Mouse (Mus musculus) MEL (cell line): ENCODE results near the gene Ghr. TPM values are rescaled to one million over a fixed set of nuclear protein-coding genes. Genes with fewer than 3 reads are reported as not detected.

ENCODE experiments used
- DNase-seq: peaks from one replicate; pipeline ENCODE4 v3.0.0; 2011; ENCODE audit warnings: low read depth, low spot score
- H3K27ac ChIP-seq: 2 replicates; pipeline ENCODE4 v1.5.1; 2012; ENCODE audit warnings: low read depth, mild to moderate bottlenecking, control low read depth, low read length, moderate library complexity; ENCODE audit not compliant: control insufficient read depth
- H3K27me3 ChIP-seq, 2 experiments: fragments of 150-350 bp in 1 of 2; sonication (generic) in 1 of 2; 2 replicates each; pipeline ENCODE4 v1.6.1; 2012; ENCODE audit warnings: low read length in 2 of 2, mild to moderate bottlenecking in 2 of 2, improper control_type of control experiment in 1 of 2, moderate library complexity in 1 of 2; ENCODE audit not compliant: insufficient read depth in 2 of 2, control insufficient read depth in 1 of 2
- H3K36me3 ChIP-seq, 2 experiments: 2 replicates each; pipeline ENCODE4 v1.6.1; 2012 to 2014; ENCODE audit warnings: low read length in 2 of 2, improper control_type of control experiment in 1 of 2, inconsistent platforms in 1 of 2, mild to moderate bottlenecking in 1 of 2; ENCODE audit not compliant: insufficient read depth in 2 of 2, control insufficient read depth in 1 of 2
- H3K4me1 ChIP-seq, 2 experiments: fragments of 150-350 bp in 1 of 2; sonication (generic) in 1 of 2; 2 replicates each; pipeline ENCODE4 v1.6.1; 2012; ENCODE audit warnings: low read length in 2 of 2, improper control_type of control experiment in 1 of 2, mild to moderate bottlenecking in 1 of 2; ENCODE audit not compliant: insufficient read depth in 2 of 2, control insufficient read depth in 1 of 2
- H3K4me3 ChIP-seq, 2 experiments: fragments of 150-350 bp in 1 of 2; sonication (generic) in 1 of 2; 2 replicates each; pipeline ENCODE4 v1.5.1; 2012; ENCODE audit warnings: low read depth in 2 of 2, low read length in 2 of 2, mild to moderate bottlenecking in 2 of 2, moderate library complexity in 2 of 2, control low read depth in 1 of 2, improper control_type of control experiment in 1 of 2; ENCODE audit not compliant: control insufficient read depth in 1 of 2, insufficient read depth in 1 of 2
- H3K79me2 ChIP-seq: 2 replicates; pipeline ENCODE4 v1.6.1; 2012; ENCODE audit warnings: mild to moderate bottlenecking, low read length, moderate library complexity; ENCODE audit not compliant: control insufficient read depth, poor library complexity, insufficient read depth
- H3K9ac ChIP-seq: 2 replicates; pipeline ENCODE4 v1.6.1; 2012; ENCODE audit warnings: low read depth, mild to moderate bottlenecking, control low read depth, low read length, moderate library complexity; ENCODE audit not compliant: control insufficient read depth, poor library complexity, severe bottlenecking
- H3K9me3 ChIP-seq: fragments of 150-350 bp; sonication (generic); replicated peaks from 2 replicates; pipeline ENCODE4 v1.6.1; 2012; ENCODE audit warnings: mild to moderate bottlenecking, low read length, improper control_type of control experiment, moderate library complexity; ENCODE audit not compliant: insufficient read depth
- BHLHE40 ChIP-seq: IDR thresholded peaks from 2 replicates; pipeline ENCODE4 v1.6.1; 2012; ENCODE audit warnings: low read depth, mild to moderate bottlenecking, inconsistent platforms, low read length, improper control_type of control experiment, borderline replicate concordance
- CHD2 ChIP-seq: IDR thresholded peaks from 2 replicates; pipeline ENCODE4 v1.6.1; 2011; ENCODE audit warnings: low read length, improper control_type of control experiment
- CTCF ChIP-seq, 3 experiments: IDR thresholded peaks in 2 of 3; conservative IDR thresholded peaks in 1 of 3; 2 replicates each; pipeline ENCODE4 v1.5.1; 2011 to 2012; ENCODE audit warnings: low read length in 3 of 3, low read depth in 2 of 3, mild to moderate bottlenecking in 2 of 3, improper control_type of control experiment in 1 of 3, inconsistent platforms in 1 of 3, mixed read lengths in 1 of 3, moderate library complexity in 1 of 3; ENCODE audit not compliant: control insufficient read depth in 1 of 3, insufficient read depth in 1 of 3, poor library complexity in 1 of 3, severe bottlenecking in 1 of 3
- ELF1 ChIP-seq: IDR thresholded peaks from 2 replicates; pipeline ENCODE4 v1.6.1; 2014; ENCODE audit warnings: low read depth, mild to moderate bottlenecking, inconsistent platforms, low read length, improper control_type of control experiment, moderate library complexity
- EP300 ChIP-seq, 2 experiments: IDR thresholded peaks; 2 replicates each; pipeline ENCODE4 v1.6.1; 2011; ENCODE audit warnings: improper control_type of control experiment in 2 of 2, low read length in 2 of 2, low read depth in 1 of 2, mild to moderate bottlenecking in 1 of 2
- ETS1 ChIP-seq: IDR thresholded peaks from 2 replicates; pipeline ENCODE4 v1.6.1; 2012; ENCODE audit warnings: low read depth, mild to moderate bottlenecking, inconsistent platforms, low read length, improper control_type of control experiment, moderate library complexity
- GABPA ChIP-seq: IDR thresholded peaks from 2 replicates; pipeline ENCODE4 v1.6.1; 2012; ENCODE audit warnings: low read depth, mild to moderate bottlenecking, inconsistent platforms, low read length, improper control_type of control experiment, moderate library complexity
- KAT2A ChIP-seq: conservative IDR thresholded peaks from 2 replicates; pipeline ENCODE4 v1.6.1; 2012; ENCODE audit warnings: low read depth, low read length, improper control_type of control experiment, inconsistent platforms
- MAZ ChIP-seq: IDR thresholded peaks from 2 replicates; pipeline ENCODE4 v1.6.1; 2012; ENCODE audit warnings: low read depth, mild to moderate bottlenecking, inconsistent platforms, low read length, improper control_type of control experiment
- MXI1 ChIP-seq: IDR thresholded peaks from 2 replicates; pipeline ENCODE4 v1.6.1; 2011; ENCODE audit warnings: mild to moderate bottlenecking, low read depth, low read length, improper control_type of control experiment
- MYB ChIP-seq: IDR thresholded peaks from 2 replicates; pipeline ENCODE4 v1.6.1; 2011; ENCODE audit warnings: mild to moderate bottlenecking, low read depth, low read length, improper control_type of control experiment
- MYC ChIP-seq: IDR thresholded peaks from 2 replicates; pipeline ENCODE4 v1.6.1; 2011; ENCODE audit warnings: low read depth, mild to moderate bottlenecking, low read length, improper control_type of control experiment, moderate library complexity
- NRF1 ChIP-seq: IDR thresholded peaks from 2 replicates; pipeline ENCODE4 v1.6.1; 2014; ENCODE audit warnings: low read depth, mild to moderate bottlenecking, inconsistent platforms, low read length, improper control_type of control experiment, moderate library complexity; ENCODE audit not compliant: poor library complexity, insufficient read depth, severe bottlenecking
- POLR2A ChIP-seq, 2 experiments: IDR thresholded peaks; 2 replicates each; pipeline ENCODE4 v1.6.1; 2011 to 2012; ENCODE audit warnings: low read length in 2 of 2, mild to moderate bottlenecking in 2 of 2, control low read depth in 1 of 2, improper control_type of control experiment in 1 of 2, low read depth in 1 of 2, moderate library complexity in 1 of 2; ENCODE audit not compliant: control insufficient read depth in 1 of 2, insufficient read depth in 1 of 2, poor library complexity in 1 of 2
- POLR2AphosphoS5 ChIP-seq: IDR thresholded peaks from 2 replicates; pipeline ENCODE4 v1.6.1; 2012; ENCODE audit warnings: low read depth, borderline replicate concordance, mild to moderate bottlenecking, inconsistent platforms, low read length, moderate library complexity, mixed read lengths
- RCOR1 ChIP-seq: IDR thresholded peaks from 2 replicates; pipeline ENCODE4 v1.6.1; 2012; ENCODE audit warnings: low read depth, mild to moderate bottlenecking, inconsistent platforms, low read length, improper control_type of control experiment
- SIN3A ChIP-seq: IDR thresholded peaks from 2 replicates; pipeline ENCODE4 v1.6.1; 2012; ENCODE audit warnings: low read length, improper control_type of control experiment, inconsistent platforms
- TBP ChIP-seq: IDR thresholded peaks from 2 replicates; pipeline ENCODE4 v1.8.0; 2011; ENCODE audit warnings: low read depth, low read length, improper control_type of control experiment
- USF1 ChIP-seq: IDR thresholded peaks from 2 replicates; pipeline ENCODE4 v1.6.1; 2014; ENCODE audit warnings: low read depth, mild to moderate bottlenecking, inconsistent platforms, low read length, improper control_type of control experiment, moderate library complexity
- ZC3H11A ChIP-seq: IDR thresholded peaks from 2 replicates; pipeline ENCODE4 v1.6.1; 2012; ENCODE audit warnings: low read depth, mild to moderate bottlenecking, inconsistent platforms, low read length, improper control_type of control experiment
- ZKSCAN1 ChIP-seq: IDR thresholded peaks from 2 replicates; pipeline ENCODE4 v1.6.1; 2012; ENCODE audit warnings: low read depth, mild to moderate bottlenecking, inconsistent platforms, low read length, improper control_type of control experiment, moderate library complexity
- ZMIZ1 ChIP-seq: IDR thresholded peaks from 2 replicates; pipeline ENCODE4 v1.6.1; 2012; ENCODE audit warnings: low read depth, mild to moderate bottlenecking, inconsistent platforms, low read length, improper control_type of control experiment, moderate library complexity
- polyA plus RNA-seq, 2 experiments: library from polyadenylated mRNA; stranded (reverse) in 1 of 2; unstranded in 1 of 2; fragments of >175 nt in 1 of 2; fragments of >200 nt in 1 of 2; gene quantifications; 2 replicates each; pipeline versions ENCODE4 v1.2.1 to v1.2.4; 2012; ENCODE audit warnings: low replicate concordance in 2 of 2, low read depth in 1 of 2; ENCODE audit not compliant: insufficient read length in 2 of 2, insufficient read depth in 1 of 2, missing spikeins in 1 of 2
- total RNA-seq: library from RNA; depleted of rRNA; stranded (reverse); fragments of 300-350 nt; gene quantifications from 2 replicates; pipeline ENCODE4 v1.2.3, GENCODE M21; 2012

The Ghr gene
- total and polyA plus RNA-seq, 3 experiments = 0.07 TPM; not detected in 2

GRCm38 (mm10) chr15:3488601-3489000 lies 94.7 kb downstream of the Ghr start:
- H3K9ac ChIP-seq = no peak overlapping the region
- no peaks in the 10 kb centered on the region for H3K36me3 ChIP-seq
- DNase-seq = no peak
- no peaks in the 10 kb centered on the region for H3K9me3 ChIP-seq
- no peak overlapping the region for H3K4me3 ChIP-seq
- H3K27me3 ChIP-seq = no peaks in the 10 kb centered on the region
- H3K79me2 ChIP-seq = no peaks in the 10 kb centered on the region
- TF ChIP-seq ETS1 = no peak
- no peak for TF ChIP-seq BHLHE40
- no peak overlapping the region for H3K27ac ChIP-seq
- no peaks in the 10 kb centered on the region for H3K4me1 ChIP-seq

DNA sequence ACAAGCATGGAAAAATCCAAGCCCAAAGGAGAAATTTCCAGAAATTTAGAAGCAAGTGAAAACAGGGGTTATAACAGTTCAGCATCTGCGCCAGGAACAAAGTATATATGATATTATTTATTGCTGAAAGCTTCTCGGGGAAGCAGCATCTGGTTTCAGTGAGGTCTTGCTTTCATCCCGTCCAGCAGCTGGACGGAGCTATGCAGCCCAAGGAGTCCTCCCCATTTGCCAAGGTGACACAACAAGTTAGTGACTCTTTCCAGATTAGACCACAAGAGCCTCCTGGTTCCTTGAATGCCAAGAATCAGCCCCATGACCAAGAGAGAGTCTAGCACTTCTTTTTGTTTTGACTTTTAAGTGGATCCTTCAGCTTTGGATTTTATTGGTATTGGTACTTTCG lies 96.6 kb downstream of the Ghr start:
- Histone ChIP-seq H3K4me1 (no peaks in the 10 kb centered on the region), H3K9ac (no peak overlapping the region), H3K9me3 (no peaks in the 10 kb centered on the region), H3K4me3 (no peak overlapping the region), H3K36me3 (no peaks in the 10 kb centered on the region), H3K27me3 (no peaks in the 10 kb centered on the region), H3K79me2 (no peaks in the 10 kb centered on the region), H3K27ac (no peak overlapping the region)
- no peak for DNase-seq
- TF ChIP-seq CTCF (IDR thresholded peaks at IDR 0.05 in 2 of 3, conservative IDR thresholded peaks at IDR 0.05 in 1 of 3; ENCODE audit: control insufficient read depth in 1 of 3, insufficient read depth in 1 of 3, low read depth in 2 of 3, low read length in 3 of 3, poor library complexity in 1 of 3, severe bottlenecking in 1 of 3) (no peak), POLR2AphosphoS5 (no peak), MAZ (no peak), MYC (no peak), CHD2 (no peak), TBP (no peak)

DNA sequence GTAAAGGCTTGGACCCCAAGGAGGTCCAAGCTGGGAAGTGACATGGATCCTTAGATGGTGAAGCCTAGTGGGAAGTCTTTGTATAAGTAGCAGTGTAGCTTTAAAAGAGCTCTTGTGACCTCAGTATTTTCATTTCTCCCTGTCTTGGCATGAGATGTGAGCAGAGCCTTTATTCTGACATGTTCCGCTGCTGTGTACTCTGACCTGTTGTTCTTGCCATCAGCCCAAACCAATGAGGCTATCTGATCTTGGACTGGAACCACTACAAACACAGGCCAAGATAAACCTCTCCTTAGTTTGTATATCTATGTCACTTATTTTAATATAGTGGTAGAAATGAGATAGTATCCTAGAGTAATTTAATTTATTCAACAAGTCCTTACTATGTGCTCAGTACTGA lies 97.9 kb downstream of the Ghr start:
- no peaks in the 10 kb centered on the region for H3K27me3 ChIP-seq
- no peak overlapping the region for H3K9ac ChIP-seq
- DNase-seq = no peak
- no peaks in the 10 kb centered on the region for H3K9me3 ChIP-seq
- no peak for TF ChIP-seq ZC3H11A
- no peak for TF ChIP-seq POLR2A (IDR thresholded peaks at IDR 0.05; ENCODE audit: control insufficient read depth in 1 of 2, insufficient read depth in 1 of 2, low read depth in 1 of 2, low read length in 2 of 2, poor library complexity in 1 of 2)
- TF ChIP-seq SIN3A = no peak
- no peak for TF ChIP-seq MXI1
- TF ChIP-seq KAT2A = no peak
- TF ChIP-seq USF1 = no peak
- no peak for TF ChIP-seq ZMIZ1
- no peak for TF ChIP-seq GABPA
- no peak for TF ChIP-seq NRF1
- no peak for TF ChIP-seq POLR2AphosphoS5
- TF ChIP-seq ETS1 = no peak
- no peak for TF ChIP-seq ZKSCAN1
- TF ChIP-seq RCOR1 = no peak
- TF ChIP-seq ELF1 = no peak
- no peak for TF ChIP-seq EP300 (IDR thresholded peaks at IDR 0.05; ENCODE audit: low read depth in 1 of 2, low read length in 2 of 2)
- no peak for TF ChIP-seq MYB
- TF ChIP-seq MAZ = no peak
- no peaks in the 10 kb centered on the region for H3K79me2 ChIP-seq
- H3K4me3 ChIP-seq = no peak overlapping the region
- H3K27ac ChIP-seq = no peak overlapping the region
- H3K36me3 ChIP-seq = no peaks in the 10 kb centered on the region
- no peaks in the 10 kb centered on the region for H3K4me1 ChIP-seq
